Mouse (Mus musculus): Measurements from ENCODE around the gene Opa3. TPM values are rescaled to one million over a fixed set of nuclear protein-coding genes. Genes with fewer than 3 reads are reported as not detected.

The Opa3 gene
- total and polyA plus RNA-seq, 3 experiments: 9.4 to 21.2 (median 11.9) TPM

Other genes starting within 250 kb of the Opa3 start
Only the 20 nearest of the 28 such genes appear.
- 0.17 and 0.25 TPM in 2 replicates for gene Rsph6a, start 173.6 kb upstream of the Opa3 start, total RNA-seq (2012; rRNA removed)
- gene Rsph6a, start 173.6 kb upstream of the Opa3 start, total RNA-seq (2014; rRNA removed): not detected in 2 replicates
- gene Rsph6a, start 173.6 kb upstream of the Opa3 start, polyA plus RNA-seq (2012; ENCODE audit: insufficient read length, low read depth): not detected in 2 replicates
- not detected in 2 replicates for gene Dmwd, start 152.1 kb upstream of the Opa3 start, total RNA-seq (2012; rRNA removed)
- gene Dmwd, start 152.1 kb upstream of the Opa3 start, total RNA-seq (2014; rRNA removed): not detected in 2 replicates
- gene Dmwd, start 152.1 kb upstream of the Opa3 start, polyA plus RNA-seq (2012; ENCODE audit: insufficient read length, low read depth): not detected in 2 replicates
- gene Dmpk, start 144.5 kb upstream of the Opa3 start, total RNA-seq (2012; rRNA removed): 0.17 and 0.30 TPM in 2 replicates
- gene Dmpk, start 144.5 kb upstream of the Opa3 start, total RNA-seq (2014; rRNA removed): 0.36 TPM in 1 of 2 replicates, not detected in the other
- 0.27 and 0.56 TPM in 2 replicates for gene Dmpk, start 144.5 kb upstream of the Opa3 start, polyA plus RNA-seq (2012; ENCODE audit: insufficient read length, low read depth)
- gene Six5, start 133.7 kb upstream of the Opa3 start, total RNA-seq (2012; rRNA removed): 1.3 and 1.8 TPM in 2 replicates
- gene Six5, start 133.7 kb upstream of the Opa3 start, total RNA-seq (2014; rRNA removed): 0.16 TPM in 2 replicates
- gene Six5, start 133.7 kb upstream of the Opa3 start, polyA plus RNA-seq (2012; ENCODE audit: insufficient read length, low read depth): 0.25 and 0.33 TPM in 2 replicates
- gene Gm4969, start 110.0 kb upstream of the Opa3 start, total RNA-seq (2012; rRNA removed): 0.08 TPM in 1 of 2 replicates, not detected in the other
- gene Gm4969, start 110.0 kb upstream of the Opa3 start, total RNA-seq (2014; rRNA removed): not detected in 2 replicates
- not detected in 2 replicates for gene Gm4969, start 110.0 kb upstream of the Opa3 start, polyA plus RNA-seq (2012; ENCODE audit: insufficient read length, low read depth)
- 11.6 and 12.5 TPM in 2 replicates for gene Fbxo46, start 108.5 kb upstream of the Opa3 start, total RNA-seq (2012; rRNA removed)
- gene Fbxo46, start 108.5 kb upstream of the Opa3 start, total RNA-seq (2014; rRNA removed): 3.5 and 4.0 TPM in 2 replicates
- gene Fbxo46, start 108.5 kb upstream of the Opa3 start, polyA plus RNA-seq (2012; ENCODE audit: insufficient read length, low read depth): 4.8 and 6.1 TPM in 2 replicates
- gene Qpctl, start 79.0 kb upstream of the Opa3 start, total RNA-seq (2012; rRNA removed): 9.3 and 9.8 TPM in 2 replicates
- 5.1 and 5.2 TPM in 2 replicates for gene Qpctl, start 79.0 kb upstream of the Opa3 start, total RNA-seq (2014; rRNA removed)
- gene Qpctl, start 79.0 kb upstream of the Opa3 start, polyA plus RNA-seq (2012; ENCODE audit: insufficient read length, low read depth): 9.2 and 9.6 TPM in 2 replicates
- 348 and 408 TPM in 2 replicates for gene Snrpd2, start 78.6 kb upstream of the Opa3 start, total RNA-seq (2012; rRNA removed)
- gene Snrpd2, start 78.6 kb upstream of the Opa3 start, total RNA-seq (2014; rRNA removed): 178 and 213 TPM in 2 replicates
- gene Snrpd2, start 78.6 kb upstream of the Opa3 start, polyA plus RNA-seq (2012; ENCODE audit: insufficient read length, low read depth): 177 and 193 TPM in 2 replicates
- gene Gipr, start 62.2 kb upstream of the Opa3 start, total RNA-seq (2012; rRNA removed): 0.04 TPM in 1 of 2 replicates, not detected in the other
- not detected in 2 replicates for gene Gipr, start 62.2 kb upstream of the Opa3 start, total RNA-seq (2014; rRNA removed)
- gene Gipr, start 62.2 kb upstream of the Opa3 start, polyA plus RNA-seq (2012; ENCODE audit: insufficient read length, low read depth): 0.11 and 0.12 TPM in 2 replicates
- gene Eml2, start 51.9 kb upstream of the Opa3 start, total RNA-seq (2012; rRNA removed): 32.4 and 52.4 TPM in 2 replicates
- gene Eml2, start 51.9 kb upstream of the Opa3 start, total RNA-seq (2014; rRNA removed): 12.3 and 15.6 TPM in 2 replicates
- 29.1 and 30.8 TPM in 2 replicates for gene Eml2, start 51.9 kb upstream of the Opa3 start, polyA plus RNA-seq (2012; ENCODE audit: insufficient read length, low read depth)
- gene Gpr4, start 15.8 kb upstream of the Opa3 start, total RNA-seq (2012; rRNA removed): 0.04 and 0.08 TPM in 2 replicates
- gene Gpr4, start 15.8 kb upstream of the Opa3 start, total RNA-seq (2014; rRNA removed): not detected in 2 replicates
- 0.14 and 0.31 TPM in 2 replicates for gene Gpr4, start 15.8 kb upstream of the Opa3 start, polyA plus RNA-seq (2012; ENCODE audit: insufficient read length, low read depth)
- 109 and 114 TPM in 2 replicates for gene Vasp, start 43.5 kb downstream of the Opa3 start, total RNA-seq (2012; rRNA removed)
- gene Vasp, start 43.5 kb downstream of the Opa3 start, total RNA-seq (2014; rRNA removed): 122 and 125 TPM in 2 replicates
- 191 and 240 TPM in 2 replicates for gene Vasp, start 43.5 kb downstream of the Opa3 start, polyA plus RNA-seq (2012; ENCODE audit: insufficient read length, low read depth)
- not detected in 2 replicates for gene Ppm1n, start 51.7 kb downstream of the Opa3 start, total RNA-seq (2012; rRNA removed)
- not detected in 2 replicates for gene Ppm1n, start 51.7 kb downstream of the Opa3 start, total RNA-seq (2014; rRNA removed)
- not detected in 2 replicates for gene Ppm1n, start 51.7 kb downstream of the Opa3 start, polyA plus RNA-seq (2012; ENCODE audit: insufficient read length, low read depth)
- 0.72 and 1.0 TPM in 2 replicates for gene Rtn2, start 54.3 kb downstream of the Opa3 start, total RNA-seq (2012; rRNA removed)
- 0.43 and 0.56 TPM in 2 replicates for gene Rtn2, start 54.3 kb downstream of the Opa3 start, total RNA-seq (2014; rRNA removed)
- gene Rtn2, start 54.3 kb downstream of the Opa3 start, polyA plus RNA-seq (2012; ENCODE audit: insufficient read length, low read depth): 0.76 and 0.80 TPM in 2 replicates
- gene Fosb, start 81.7 kb downstream of the Opa3 start, total RNA-seq (2012; rRNA removed): 0.08 and 0.13 TPM in 2 replicates
- not detected in 2 replicates for gene Fosb, start 81.7 kb downstream of the Opa3 start, total RNA-seq (2014; rRNA removed)
- 0.27 and 0.56 TPM in 2 replicates for gene Fosb, start 81.7 kb downstream of the Opa3 start, polyA plus RNA-seq (2012; ENCODE audit: insufficient read length, low read depth)
- 27.7 and 31.1 TPM in 2 replicates for gene Ercc1, start 116.4 kb downstream of the Opa3 start, total RNA-seq (2012; rRNA removed)
- gene Ercc1, start 116.4 kb downstream of the Opa3 start, total RNA-seq (2014; rRNA removed): 25.3 and 26.9 TPM in 2 replicates
- gene Ercc1, start 116.4 kb downstream of the Opa3 start, polyA plus RNA-seq (2012; ENCODE audit: insufficient read length, low read depth): 28.2 and 29.8 TPM in 2 replicates
- 22.6 and 33.2 TPM in 2 replicates for gene Cd3eap, start 131.1 kb downstream of the Opa3 start, total RNA-seq (2012; rRNA removed)
- 14.4 and 15.9 TPM in 2 replicates for gene Cd3eap, start 131.1 kb downstream of the Opa3 start, total RNA-seq (2014; rRNA removed)
- 36.8 and 36.9 TPM in 2 replicates for gene Cd3eap, start 131.1 kb downstream of the Opa3 start, polyA plus RNA-seq (2012; ENCODE audit: insufficient read length, low read depth)
- gene Ppp1r13l, start 131.4 kb downstream of the Opa3 start, total RNA-seq (2012; rRNA removed): 0.42 and 0.68 TPM in 2 replicates
- 0.11 TPM in 1 of 2 replicates, not detected in the other for gene Ppp1r13l, start 131.4 kb downstream of the Opa3 start, total RNA-seq (2014; rRNA removed)
- gene Ppp1r13l, start 131.4 kb downstream of the Opa3 start, polyA plus RNA-seq (2012; ENCODE audit: insufficient read length, low read depth): 1.3 and 1.4 TPM in 2 replicates
- 40.6 and 43.8 TPM in 2 replicates for gene Ercc2, start 153.7 kb downstream of the Opa3 start, total RNA-seq (2012; rRNA removed)
- gene Ercc2, start 153.7 kb downstream of the Opa3 start, total RNA-seq (2014; rRNA removed): 29.0 and 30.0 TPM in 2 replicates
- gene Ercc2, start 153.7 kb downstream of the Opa3 start, polyA plus RNA-seq (2012; ENCODE audit: insufficient read length, low read depth): 31.7 and 33.5 TPM in 2 replicates
- gene Klc3, start 175.8 kb downstream of the Opa3 start, total RNA-seq (2012; rRNA removed): 3.9 and 4.4 TPM in 2 replicates
- gene Klc3, start 175.8 kb downstream of the Opa3 start, total RNA-seq (2014; rRNA removed): 0.17 TPM in 1 of 2 replicates, not detected in the other
- not detected in 2 replicates for gene Klc3, start 175.8 kb downstream of the Opa3 start, polyA plus RNA-seq (2012; ENCODE audit: insufficient read length, low read depth)